Mouse (Mus musculus): ENCODE results near the gene Ormdl2.
A peak's percentile ranks its signal among the peaks of the same experiment; 100 is the strongest.

DNA sequence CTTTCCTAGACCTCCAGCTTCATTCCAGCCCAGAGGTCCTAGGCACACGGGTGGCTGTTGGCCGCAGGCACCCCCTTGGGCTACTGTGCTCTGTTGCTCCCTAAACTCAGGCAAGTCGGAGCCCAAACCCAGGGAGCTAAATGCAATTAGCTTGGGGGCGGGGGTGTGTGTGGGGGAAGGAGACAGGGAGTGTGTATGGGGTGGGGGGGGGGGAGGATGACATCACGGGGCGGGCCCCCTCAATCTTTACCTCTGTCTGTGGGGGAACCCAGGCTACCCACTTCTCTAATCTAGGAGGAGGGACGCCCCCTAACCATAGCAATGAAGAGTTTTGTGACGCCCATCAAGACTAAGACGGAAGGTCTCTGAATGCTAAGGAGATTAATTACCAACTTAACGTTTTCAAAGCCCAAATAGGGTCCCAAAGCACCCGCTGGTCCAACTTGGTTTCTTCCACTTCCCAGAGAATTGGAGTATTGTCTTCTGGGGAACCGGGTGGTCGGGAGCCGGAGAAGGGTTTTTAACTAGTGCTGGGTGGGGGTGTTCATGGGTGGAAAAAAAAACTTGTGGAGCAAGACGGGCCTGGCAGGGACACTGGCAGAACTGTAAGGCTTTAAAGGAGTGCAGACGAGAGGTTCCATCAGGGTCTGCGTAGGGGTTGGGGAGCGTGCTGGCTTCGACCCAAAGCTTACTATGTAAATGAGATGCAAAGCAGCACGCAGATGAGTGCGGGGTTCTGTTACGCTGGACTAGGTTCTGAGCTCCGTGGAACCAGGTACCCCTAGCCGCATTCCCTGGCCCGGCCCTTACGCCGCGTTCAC is 17.0 kb downstream of the Ormdl2 start, which contains the start of gene Tmem198b:
- TF ChIP-seq CTCF (IDR thresholded peaks at IDR 0.05; ENCODE audit: borderline replicate concordance, extremely low read depth, insufficient read depth, insufficient read length) (no peak), POLR2A (IDR thresholded peaks at IDR 0.05; ENCODE audit: borderline replicate concordance, extremely low read depth, insufficient read depth, insufficient read length, poor library complexity, severe bottlenecking) (peak; percentile 32; the same call in 1 of the 2 replicates)

Data from brain, embryonic 14.5 days (tissue).